Mouse (Mus musculus) inflammation-experienced regulatory T-cells, adult 6 months (primary cell): ENCODE results near the gene Tmem126b. TPM values are rescaled to one million over a fixed set of nuclear protein-coding genes. Genes with fewer than 3 reads are reported as not detected.

Experiments used
- ATAC-seq: one replicate; pipeline ENCODE4 v1.8.0; 2017
- polyA plus RNA-seq, 3 experiments: library from polyadenylated mRNA; unstranded; fragments of 100-300 nt; shearing (Covaris generic); gene quantifications; one replicate each; pipeline ENCODE4 v1.2.1; 2017

The Tmem126b gene
- polyA plus RNA-seq, result 10 to 100 TPM; 35.1 to 38.8 (median 35.9) TPM

- peak; percentile 96 for ATAC-seq
Observed at GRCm38 (mm10) chr7:90475793-90476312, at the start of gene Tmem126b. Gene Tmem126b, minus strand, starts transcription at chr7:90476001.

GRCm38 (mm10) chr7:90512293-90512692 lies 36.5 kb upstream of the Tmem126b start:
- ATAC-seq, result no peak

- ATAC-seq, result peak; percentile 38
Observed at GRCm38 (mm10) chr7:90508124-90508523, 32.3 kb upstream of the Tmem126b start.

DNA sequence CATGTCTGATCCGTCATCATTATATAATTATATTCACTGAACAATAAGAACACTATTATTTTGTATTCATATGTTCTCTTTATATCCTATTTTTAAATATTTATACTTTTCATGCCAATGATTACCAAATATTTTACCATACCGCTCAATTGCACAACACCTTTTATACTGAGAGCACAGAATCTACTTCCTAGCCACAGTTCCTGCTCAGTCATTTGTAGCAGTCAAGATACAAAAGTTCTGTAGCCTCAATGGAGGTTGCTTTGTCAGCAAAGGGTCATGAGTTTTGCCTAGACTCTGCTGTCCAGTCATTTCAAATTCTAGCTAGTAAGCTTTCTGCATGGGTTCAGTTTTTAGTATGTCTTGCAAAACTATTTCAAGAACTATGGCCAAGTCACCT lies 6.8 kb upstream of the Tmem126b start:
- ATAC-seq, result no peak

DNA sequence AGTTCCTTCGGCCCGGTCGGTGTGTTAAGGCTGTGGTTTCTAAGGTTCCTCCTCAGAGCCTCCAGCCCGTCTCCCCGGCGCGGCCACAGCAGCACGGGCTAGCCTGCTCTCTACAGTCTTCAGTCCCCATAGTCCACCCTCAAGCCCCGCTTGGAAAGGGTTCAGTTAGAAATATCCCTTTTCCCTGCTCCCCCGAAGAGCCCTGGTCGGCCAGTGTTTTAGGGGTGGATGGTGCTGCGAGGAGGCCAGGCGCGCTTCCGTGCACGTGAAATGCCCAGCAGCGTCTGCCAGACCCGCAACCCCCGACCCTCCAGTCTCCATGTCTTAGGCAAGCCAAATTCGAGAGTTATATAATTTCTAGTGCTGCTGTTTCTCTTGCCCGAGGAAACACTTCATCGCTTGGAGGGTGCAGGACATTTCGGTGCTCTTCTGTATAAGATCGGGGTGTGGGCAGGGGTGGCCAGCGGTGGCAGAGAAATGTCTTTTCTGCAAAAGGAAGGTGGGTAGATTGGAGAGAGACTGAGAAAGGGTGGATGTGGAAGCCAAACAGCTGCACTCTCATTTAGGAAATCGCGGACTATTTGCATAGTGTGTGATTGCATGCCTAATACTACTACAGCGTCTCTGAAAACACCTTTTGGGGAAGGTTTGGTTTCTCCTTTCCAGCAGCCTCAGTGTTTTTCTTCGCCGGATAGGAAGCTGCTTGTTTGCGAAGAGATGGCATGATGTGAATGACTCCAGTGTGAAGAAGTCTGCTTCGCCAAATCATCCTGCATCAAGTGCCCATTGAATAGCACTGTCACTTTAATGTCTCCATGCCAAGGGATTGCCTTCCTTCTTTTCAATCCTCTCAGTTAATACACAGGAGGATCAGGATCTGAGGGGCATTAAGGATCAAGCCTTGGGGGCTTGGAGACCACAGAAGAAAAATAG lies 778 bp upstream of the Tmem126b start, which contains the start of gene Dlg2:
Gene Dlg2, plus strand, starts transcription at position 360 of the 933 bp plus-strand sequence.
- peak; percentile 11 for ATAC-seq

DNA sequence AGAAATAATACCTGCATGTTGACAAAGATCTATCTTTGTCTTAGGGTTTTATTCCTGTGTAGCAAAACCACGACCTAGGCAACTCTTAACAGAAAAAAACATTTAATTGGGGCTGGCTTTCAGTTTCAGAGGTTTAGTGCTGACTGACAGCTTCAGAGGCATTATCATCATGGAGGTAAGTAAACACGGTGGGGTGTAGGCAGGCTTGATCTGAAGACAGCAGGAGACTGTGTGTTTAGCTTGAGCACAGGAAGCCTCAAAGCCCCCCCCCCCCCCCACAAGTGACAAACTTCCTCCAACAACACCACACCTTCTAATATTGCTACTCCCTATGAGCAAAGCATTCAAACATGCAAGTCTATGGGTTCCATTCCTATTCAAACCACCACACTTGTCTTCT lies 2.3 kb downstream of the Tmem126b start:
- peak; percentile 36 for ATAC-seq

DNA sequence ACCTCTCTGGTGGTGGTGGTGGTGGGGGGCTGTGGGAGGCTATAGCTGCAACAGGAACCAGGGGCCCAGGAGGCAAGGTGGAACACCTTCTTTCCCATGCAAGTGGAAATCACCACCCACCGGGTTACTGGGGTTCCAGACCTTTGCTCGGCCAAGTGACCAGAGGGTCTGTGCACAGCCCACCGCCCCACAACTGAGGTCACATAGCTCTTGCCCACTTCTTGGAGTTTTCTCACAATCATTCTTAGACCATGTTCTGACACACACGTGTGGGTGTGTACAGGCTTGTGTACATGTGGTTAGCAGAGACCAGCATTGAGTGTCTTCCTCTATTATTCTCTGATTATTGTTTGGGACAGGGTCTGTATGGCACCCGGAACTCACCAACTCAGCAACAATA lies 14.4 kb downstream of the Tmem126b start:
- ATAC-seq, result no peak

- no peak for ATAC-seq
Observed at GRCm38 (mm10) chr7:90460930-90461329, 14.9 kb downstream of the Tmem126b start.

DNA sequence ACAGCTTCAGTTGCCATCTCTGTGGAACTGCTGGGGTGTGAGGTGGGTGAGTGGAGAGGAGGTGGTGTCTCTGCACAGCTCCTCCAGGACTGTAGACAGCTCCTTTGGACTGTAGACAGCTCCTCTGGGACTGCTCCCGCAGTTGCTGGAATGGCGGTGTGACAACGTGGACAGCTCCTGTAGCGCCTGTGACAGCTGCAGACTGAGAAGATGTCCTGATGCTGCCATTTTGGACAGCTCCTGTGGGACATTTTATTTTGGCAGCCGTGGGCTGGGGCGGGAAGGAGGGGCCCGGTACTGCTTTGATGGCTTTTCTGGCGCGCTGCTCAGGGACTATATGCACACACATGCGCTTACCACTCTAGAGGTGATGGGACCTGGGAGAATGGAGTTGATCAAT lies 15.5 kb downstream of the Tmem126b start:
- ATAC-seq, result no peak

GRCm38 (mm10) chr7:90457517-90457916 lies 18.3 kb downstream of the Tmem126b start:
- ATAC-seq, result peak; percentile 23

- ATAC-seq, result peak; percentile 91
Observed at GRCm38 (mm10) chr7:90456845-90457468, 18.8 kb downstream of the Tmem126b start, which contains the start of gene Tmem126a. Gene Tmem126a, minus strand, starts transcription at chr7:90457229.

- no peak for ATAC-seq
Observed at GRCm38 (mm10) chr7:90456149-90456844, 19.5 kb downstream of the Tmem126b start.

DNA sequence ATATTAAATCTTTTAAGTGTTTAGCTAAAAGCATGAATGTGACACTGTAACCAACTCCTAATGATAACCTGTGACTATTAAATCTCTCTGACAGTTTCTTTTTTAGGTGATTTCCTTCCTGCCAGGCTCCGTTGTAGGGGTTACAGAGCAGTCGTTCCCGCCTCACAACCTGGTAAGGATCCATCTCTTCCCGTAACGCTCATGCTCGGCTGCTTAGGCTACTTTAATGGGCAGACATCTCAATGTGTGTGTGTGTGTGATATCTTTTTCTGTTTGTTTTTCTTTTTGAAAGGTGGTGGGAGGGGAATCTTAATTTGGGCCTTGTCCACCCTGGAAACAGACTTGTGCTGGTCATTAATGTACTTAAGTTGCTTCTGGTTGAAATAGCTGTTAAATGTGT lies 31.6 kb downstream of the Tmem126b start:
- no peak for ATAC-seq

- peak; percentile 39 for ATAC-seq
Observed at GRCm38 (mm10) chr7:90443101-90444091, 32.4 kb downstream of the Tmem126b start.

- peak; percentile 92 for ATAC-seq
Observed at GRCm38 (mm10) chr7:90442518-90443080, 33.2 kb downstream of the Tmem126b start, which contains the start of gene Crebzf. Gene Crebzf, plus strand, starts transcription at chr7:90442729.

DNA sequence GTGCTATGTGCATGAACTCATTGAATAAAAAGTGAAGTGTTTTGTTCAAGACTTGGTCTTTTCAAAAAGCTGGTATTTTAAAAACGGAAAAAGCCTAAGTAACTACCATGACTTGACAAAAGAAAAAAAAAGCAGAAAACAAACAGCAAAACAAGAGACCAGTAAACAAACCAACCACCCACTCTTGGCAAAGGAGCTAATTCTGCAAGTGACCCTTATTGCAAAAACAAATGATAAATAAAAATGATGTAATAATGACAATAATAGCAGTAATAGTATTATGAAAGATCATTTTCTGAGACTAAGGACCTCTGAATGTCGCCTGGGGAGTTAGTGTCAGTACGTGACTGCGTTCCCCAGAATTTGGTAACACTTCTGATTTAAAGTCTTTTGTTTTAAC lies 33.7 kb downstream of the Tmem126b start:
- ATAC-seq, result no peak

DNA sequence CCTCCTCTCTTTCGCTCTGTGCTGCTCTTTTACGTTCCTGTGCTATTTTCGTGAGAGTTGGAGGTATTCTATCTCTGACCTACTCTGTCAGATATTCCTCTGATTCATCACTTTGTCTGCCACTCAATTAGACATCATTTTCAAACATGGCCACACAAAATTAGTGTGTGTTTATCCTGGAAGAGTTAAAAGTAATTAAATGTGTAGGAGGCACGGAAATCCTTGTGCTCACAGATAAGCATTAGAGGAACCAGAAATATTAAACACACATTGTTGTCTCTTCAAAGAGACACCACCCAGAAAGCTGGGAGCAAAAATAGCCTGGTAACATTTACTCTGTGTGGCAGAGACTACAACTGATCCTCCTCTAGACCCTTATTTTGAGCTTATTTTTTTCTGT lies 35.8 kb downstream of the Tmem126b start:
- ATAC-seq, result no peak

GRCm38 (mm10) chr7:90432221-90432620 lies 43.6 kb downstream of the Tmem126b start:
- ATAC-seq, result no peak

- no peak for ATAC-seq
Observed at GRCm38 (mm10) chr7:90427006-90427405, 48.8 kb downstream of the Tmem126b start.

DNA sequence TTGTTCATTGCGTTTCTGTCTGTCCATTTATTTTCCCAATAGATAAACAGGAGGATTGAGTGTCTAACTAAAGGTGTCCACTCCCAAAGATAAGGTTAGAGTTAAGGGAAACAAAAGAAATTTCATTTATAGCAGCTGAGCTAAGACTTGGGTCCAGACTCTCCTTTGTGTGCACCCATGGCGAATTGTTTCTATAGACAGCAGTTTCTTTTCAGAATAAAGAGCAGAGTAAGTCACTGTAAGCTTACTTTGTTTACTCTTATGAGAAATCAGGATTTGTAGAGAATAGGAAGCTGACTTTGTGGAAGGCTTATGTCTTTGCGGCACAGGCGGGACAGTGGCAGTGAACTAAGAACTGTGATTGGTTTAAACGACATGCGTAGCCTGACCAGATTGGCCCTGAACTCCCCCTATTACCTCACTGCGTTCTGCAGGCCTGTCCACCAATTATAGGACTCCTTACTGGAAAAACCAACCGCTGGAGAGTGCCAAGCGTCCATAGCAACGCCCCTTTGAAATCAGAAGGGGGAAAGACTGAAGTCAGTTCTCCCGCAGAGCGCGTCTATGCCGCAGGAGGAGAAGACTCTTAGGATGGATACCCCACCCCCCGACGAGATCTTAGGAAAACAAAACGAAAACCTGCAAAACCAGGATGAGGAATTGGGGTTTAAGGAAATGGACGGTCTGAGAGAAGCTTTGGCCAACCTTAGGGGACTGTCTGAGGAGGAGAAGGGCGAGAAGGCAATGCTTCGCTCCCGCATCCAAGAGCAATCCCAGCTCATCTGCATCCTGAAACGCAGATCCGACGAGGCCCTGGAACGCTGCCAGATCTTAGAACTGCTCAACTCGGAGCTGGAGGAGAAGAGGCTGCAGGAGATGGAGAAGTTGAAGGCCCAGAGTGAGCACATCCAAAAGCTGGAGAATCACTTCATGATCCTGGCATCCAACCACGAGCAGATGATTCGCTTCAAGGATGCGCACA lies 49.5 kb downstream of the Tmem126b start, which contains the start of gene Ccdc89:
Gene Ccdc89, plus strand, starts transcription at position 558 of the 982 bp plus-strand sequence.
- ATAC-seq, result peak; percentile 99
